Mouse (Mus musculus): ENCODE measurements around the gene H2afy. TPM values are rescaled to one million over a fixed set of nuclear protein-coding genes. Genes with fewer than 3 reads are reported as not detected.

Gene H2afy
- polyA plus RNA-seq, 1 experiment from 2014 or later: 311 TPM

DNA sequence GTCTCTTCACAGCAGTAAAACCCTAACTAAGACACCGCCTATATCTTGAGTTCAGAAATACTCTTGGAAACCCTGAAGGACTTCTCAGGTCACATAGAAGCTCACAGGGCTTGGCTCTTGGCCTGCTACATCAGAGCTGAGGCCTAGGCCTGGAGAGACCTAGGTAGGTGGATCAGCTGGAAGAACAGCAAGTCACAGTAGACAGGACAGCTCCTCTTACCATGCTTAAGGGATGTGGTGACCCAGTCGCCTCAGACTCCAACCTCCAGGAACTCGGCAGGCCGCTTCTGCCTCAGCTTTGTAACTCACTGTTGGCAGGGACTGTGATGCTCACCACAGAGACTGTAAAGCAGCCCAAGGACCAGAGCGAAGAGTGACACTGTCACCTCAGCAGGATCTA, 13.1 kb downstream of the H2afy start:
- WGBS: 98% methylated on average over 5 of the region's 5 CpGs
- Histone ChIP-seq H3K27me3 (replicated peaks) (no peaks in the 10 kb centered on the region), H3K27ac (no peak overlapping the region), H3K4me3 (replicated peaks) (no peak overlapping the region), H3K9ac (no peak overlapping the region), H3K9me3 (no peaks in the 10 kb centered on the region), H3K4me1 (0 out of 2 replicates have a peak, but pooled peaks cover 3% of the 10 kb centered on the region), H3K36me3 (peaks cover 57% of the 10 kb centered on the region), H3K4me2 (no peak overlapping the region)
- ATAC-seq (ENCODE audit: insufficient read depth, low FRiP score, low read depth): no peak

DNA sequence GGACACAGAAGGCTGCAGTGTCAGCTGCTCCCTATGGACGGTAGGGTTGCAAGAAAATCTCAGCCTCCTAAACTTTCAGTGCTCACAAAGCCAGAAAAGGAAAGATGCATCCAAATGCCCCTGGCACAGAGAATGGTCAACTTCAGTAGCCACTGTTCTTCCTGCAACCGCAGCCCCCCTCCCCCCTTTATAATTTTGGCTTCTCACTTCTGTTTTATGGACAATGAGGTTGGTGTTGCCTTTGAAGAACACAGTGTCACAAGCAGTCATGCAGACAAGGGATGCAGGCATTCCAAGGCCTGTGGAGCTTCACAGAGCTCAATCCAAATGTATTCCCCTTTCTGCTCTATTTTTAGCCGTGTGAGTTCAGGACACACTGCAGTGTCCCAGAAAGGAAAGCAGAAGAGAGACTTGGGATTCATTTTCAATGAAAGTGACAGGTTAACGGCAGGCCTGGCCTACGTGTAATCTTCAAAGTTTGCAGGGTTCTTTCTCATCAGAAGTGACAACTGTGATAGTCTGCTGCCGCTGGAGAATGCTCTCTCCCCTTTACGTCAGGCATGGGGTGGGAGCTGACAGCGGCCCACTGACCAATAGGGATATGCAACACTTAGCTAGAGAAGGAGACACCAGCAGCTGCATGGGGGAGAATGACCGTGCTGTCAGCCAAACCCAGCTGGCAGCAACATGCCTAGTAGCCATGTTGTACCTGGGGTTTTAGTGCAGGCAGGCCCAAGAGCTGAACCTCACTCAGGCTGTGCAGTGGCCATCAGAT, 18.0 kb downstream of the H2afy start:
- no peak overlapping the region for H3K9ac ChIP-seq

DNA sequence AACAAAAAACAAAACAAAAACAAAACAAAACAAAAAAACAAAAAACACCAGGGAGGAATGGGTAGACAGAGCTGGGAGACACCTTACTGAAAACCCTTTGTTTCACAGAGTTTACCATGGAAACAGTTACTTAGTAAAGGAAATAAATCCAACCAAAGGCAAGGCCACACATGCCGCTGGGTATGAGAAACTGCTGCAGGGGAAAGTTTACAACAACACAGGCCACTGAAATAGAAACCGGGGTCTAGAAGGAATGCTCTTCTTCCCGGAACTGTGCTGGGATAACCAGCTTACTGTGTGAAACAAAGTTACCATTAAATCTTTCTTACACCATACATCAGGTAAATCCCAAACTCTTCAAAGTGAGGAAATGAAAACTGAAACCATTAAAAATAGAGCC, 20.3 kb downstream of the H2afy start:
- Histone ChIP-seq H3K27ac (peak overlapping the region; percentile 73), H3K4me1 (peaks cover 64% of the 10 kb centered on the region), H3K9me3 (no peaks in the 10 kb centered on the region), H3K27me3 (replicated peaks) (no peaks in the 10 kb centered on the region), H3K36me3 (peaks cover 6% of the 10 kb centered on the region; the same call in 1 of the 2 replicates), H3K4me3 (replicated peaks) (no peak overlapping the region), H3K4me2 (no peak overlapping the region), H3K9ac (no peak overlapping the region)
- 28% methylated on average over 3 of the region's 3 CpGs for WGBS
- ATAC-seq (ENCODE audit: insufficient read depth, low FRiP score, low read depth): no peak

More for the DNA sequence above, 18.0 kb downstream of the H2afy start:
- Histone ChIP-seq H3K4me2 (no peak overlapping the region), H3K27me3 (replicated peaks) (no peaks in the 10 kb centered on the region), H3K9me3 (no peaks in the 10 kb centered on the region), H3K4me1 (peaks cover 42% of the 10 kb centered on the region), H3K36me3 (peaks cover 16% of the 10 kb centered on the region), H3K27ac (peak overlapping the region; percentile 42; the same call in 1 of the 2 replicates), H3K4me3 (replicated peaks) (no peak overlapping the region)
- ATAC-seq (ENCODE audit: insufficient read depth, low FRiP score, low read depth): no peak
- WGBS: 65% methylated on average over 9 of the region's 9 CpGs

DNA sequence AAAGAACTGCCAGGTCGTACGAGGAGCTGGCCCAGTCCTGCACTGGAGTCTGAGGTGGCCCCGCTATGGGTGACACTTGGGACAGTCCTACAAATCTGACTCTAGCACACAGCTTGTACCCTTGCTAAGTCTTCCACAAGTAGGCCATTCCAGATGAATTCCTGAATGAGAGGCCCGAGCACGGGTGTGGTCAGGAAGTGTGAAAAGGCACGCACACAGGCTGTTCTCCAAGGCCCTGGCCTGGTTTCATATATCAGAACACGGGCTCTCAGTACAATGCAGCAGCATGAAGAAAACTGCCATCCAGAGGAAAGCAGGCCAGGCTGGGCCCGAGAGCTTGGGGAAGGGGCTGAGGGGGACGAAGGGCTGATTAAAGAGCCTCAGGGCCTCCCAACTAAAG, 20.8 kb downstream of the H2afy start:
- Histone ChIP-seq H3K27me3 (replicated peaks) (no peaks in the 10 kb centered on the region), H3K4me2 (no peak overlapping the region), H3K4me3 (replicated peaks) (no peak overlapping the region), H3K27ac (peak overlapping the region; percentile 73), H3K36me3 (peaks cover 6% of the 10 kb centered on the region; the same call in 1 of the 2 replicates), H3K9ac (no peak overlapping the region), H3K9me3 (no peaks in the 10 kb centered on the region), H3K4me1 (peaks cover 69% of the 10 kb centered on the region)
- ATAC-seq (ENCODE audit: insufficient read depth, low FRiP score, low read depth): no peak
- WGBS: 32% methylated on average over 9 of the region's 9 CpGs

DNA sequence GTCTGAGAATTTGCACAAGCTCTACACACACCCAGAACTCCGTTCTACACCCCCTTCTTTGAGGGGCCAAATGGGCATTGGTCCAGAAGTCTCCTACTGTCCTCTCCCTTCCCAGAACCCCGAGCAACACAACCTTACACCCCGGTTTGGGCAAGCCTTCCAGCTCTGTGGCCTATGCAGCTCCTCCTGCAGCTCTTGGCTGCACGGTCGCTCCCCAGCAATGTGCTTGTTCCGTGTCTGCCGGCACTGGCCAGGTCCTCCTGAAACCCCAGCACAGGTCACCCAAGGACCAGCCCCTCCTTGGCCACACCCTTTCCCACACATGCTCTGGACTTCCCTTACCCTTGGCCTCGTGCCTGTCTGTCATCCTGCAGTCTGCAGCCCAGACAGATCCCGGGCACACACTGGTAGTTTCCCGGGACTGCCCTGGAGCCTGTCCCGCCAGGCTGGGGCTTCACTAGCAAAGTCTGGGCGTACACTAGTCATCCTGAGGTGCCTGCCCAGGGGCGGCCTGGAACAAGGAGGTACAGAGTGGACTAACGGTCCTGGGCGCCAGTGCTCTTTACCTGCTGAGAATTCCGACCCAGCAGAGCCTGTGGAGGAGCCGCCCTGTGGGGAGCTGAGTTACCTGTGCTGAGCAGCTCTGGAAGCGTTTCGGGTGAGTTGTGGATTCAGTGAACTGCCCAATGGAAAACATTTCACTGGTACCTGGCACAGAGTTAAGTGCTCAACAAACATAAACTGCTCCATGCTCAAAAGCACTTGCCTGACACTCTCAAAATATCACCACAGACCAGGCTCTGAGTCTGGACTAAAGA, 22.5 kb downstream of the H2afy start:
- H3K4me2 ChIP-seq: peak overlapping the region; percentile 1; the same call in 1 of the 2 replicates
- H3K27me3 ChIP-seq (replicated peaks): no peaks in the 10 kb centered on the region
- peaks cover 86% of the 10 kb centered on the region for H3K4me1 ChIP-seq
- no peak overlapping the region for H3K4me3 ChIP-seq (replicated peaks)
- H3K27ac ChIP-seq: peak overlapping the region; percentile 88
- H3K9ac ChIP-seq: no peak overlapping the region
- peaks cover 6% of the 10 kb centered on the region; the same call in 1 of the 2 replicates for H3K36me3 ChIP-seq
- peak; percentile 51 for ATAC-seq (ENCODE audit: insufficient read depth, low FRiP score, low read depth)
- no peaks in the 10 kb centered on the region for H3K9me3 ChIP-seq
- WGBS: 38% methylated on average over 19 of the region's 19 CpGs

DNA sequence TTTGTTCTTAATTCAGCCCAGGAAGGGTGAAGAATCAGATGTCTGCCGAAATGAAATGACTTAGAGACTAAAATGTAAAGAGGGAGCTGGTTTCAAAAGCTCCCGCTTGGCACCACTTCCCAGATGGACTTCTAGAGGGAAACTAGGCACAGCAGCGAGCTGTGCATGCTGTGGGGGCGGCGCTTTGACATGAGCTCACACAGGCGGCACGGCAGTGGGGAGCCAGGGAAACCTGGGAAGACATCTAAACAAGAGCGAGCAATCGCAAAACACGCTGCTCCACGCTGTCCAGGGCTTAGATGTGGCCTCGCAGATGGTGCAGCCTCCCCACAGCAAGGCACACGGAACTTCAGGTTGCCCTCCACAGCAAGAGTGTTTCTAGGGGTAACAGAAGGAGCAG, 23.2 kb downstream of the H2afy start:
- H3K27ac ChIP-seq: peak overlapping the region; percentile 88
- no peaks in the 10 kb centered on the region for H3K9me3 ChIP-seq
- no peak for ATAC-seq (ENCODE audit: insufficient read depth, low FRiP score, low read depth)
- no peak overlapping the region for H3K4me3 ChIP-seq (replicated peaks)
- no peaks in the 10 kb centered on the region for H3K27me3 ChIP-seq (replicated peaks)
- H3K36me3 ChIP-seq: peaks cover 6% of the 10 kb centered on the region; the same call in 1 of the 2 replicates
- peak overlapping the region; percentile 1; the same call in 1 of the 2 replicates for H3K4me2 ChIP-seq
- peaks cover 86% of the 10 kb centered on the region for H3K4me1 ChIP-seq
- WGBS: 44% methylated on average over 13 of the region's 13 CpGs
- no peak overlapping the region for H3K9ac ChIP-seq

DNA sequence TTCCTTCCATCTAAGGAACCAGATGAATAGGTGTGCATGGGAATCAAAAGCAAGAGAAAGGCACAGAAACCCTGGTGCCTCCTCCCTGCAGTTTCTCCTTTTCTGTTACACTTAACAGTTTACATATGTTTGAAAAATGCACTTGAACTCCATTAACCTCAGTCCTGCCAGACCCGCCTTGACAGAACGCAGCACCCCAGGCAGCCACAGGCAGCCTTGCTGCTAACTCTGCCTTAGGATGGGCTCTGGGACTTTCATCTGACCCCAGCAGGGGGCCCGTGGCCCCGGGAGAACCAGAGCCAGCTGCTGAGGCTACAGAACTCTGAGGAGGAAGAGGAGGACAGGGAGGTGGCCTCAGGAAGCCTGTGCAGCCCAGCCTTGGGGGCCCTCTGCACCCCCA, 23.7 kb downstream of the H2afy start:
- no peak overlapping the region for H3K9ac ChIP-seq
- H3K4me2 ChIP-seq: peak overlapping the region; percentile 25; the same call in 1 of the 2 replicates

DNA sequence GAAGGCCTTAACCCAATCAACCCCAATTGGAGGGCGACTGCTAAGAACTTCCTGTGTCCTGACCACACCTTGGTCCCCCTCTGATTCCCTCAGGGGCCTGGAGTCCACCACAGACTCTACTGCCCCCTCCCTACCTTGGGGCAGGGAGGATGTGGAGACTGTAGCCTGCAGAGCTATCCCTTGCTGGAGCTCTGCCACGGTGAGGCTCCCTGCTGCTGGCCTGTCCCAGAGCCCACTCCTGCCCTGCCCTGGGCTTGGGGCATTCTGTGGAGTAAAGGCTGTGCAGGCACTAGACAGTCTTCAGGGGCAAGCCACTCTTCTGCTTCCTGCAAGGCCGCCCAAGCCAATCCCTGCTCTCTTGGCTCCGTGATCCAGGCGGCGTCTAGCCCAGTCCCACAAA, 24.6 kb downstream of the H2afy start:
- H3K4me1 ChIP-seq: peaks cover 77% of the 10 kb centered on the region
- WGBS: 52% methylated on average over 6 of the region's 6 CpGs
- H3K36me3 ChIP-seq: no peaks in the 10 kb centered on the region
- no peak overlapping the region for H3K9ac ChIP-seq
- no peaks in the 10 kb centered on the region for H3K9me3 ChIP-seq
- H3K4me2 ChIP-seq: no peak overlapping the region
- H3K4me3 ChIP-seq (replicated peaks): no peak overlapping the region
- H3K27me3 ChIP-seq (replicated peaks): no peaks in the 10 kb centered on the region
- no peak for ATAC-seq (ENCODE audit: insufficient read depth, low FRiP score, low read depth)
- peak overlapping the region; percentile 88 for H3K27ac ChIP-seq

More for the DNA sequence above, 23.7 kb downstream of the H2afy start:
- Histone ChIP-seq H3K4me3 (replicated peaks) (no peak overlapping the region), H3K9me3 (no peaks in the 10 kb centered on the region), H3K36me3 (peaks cover 5% of the 10 kb centered on the region; the same call in 1 of the 2 replicates), H3K27me3 (replicated peaks) (no peaks in the 10 kb centered on the region), H3K27ac (peak overlapping the region; percentile 88), H3K4me1 (peaks cover 84% of the 10 kb centered on the region)
- ATAC-seq (ENCODE audit: insufficient read depth, low FRiP score, low read depth): peak; percentile 45; the same call in 1 of the 2 replicates
- WGBS: 19% methylated on average over 4 of the region's 4 CpGs

DNA sequence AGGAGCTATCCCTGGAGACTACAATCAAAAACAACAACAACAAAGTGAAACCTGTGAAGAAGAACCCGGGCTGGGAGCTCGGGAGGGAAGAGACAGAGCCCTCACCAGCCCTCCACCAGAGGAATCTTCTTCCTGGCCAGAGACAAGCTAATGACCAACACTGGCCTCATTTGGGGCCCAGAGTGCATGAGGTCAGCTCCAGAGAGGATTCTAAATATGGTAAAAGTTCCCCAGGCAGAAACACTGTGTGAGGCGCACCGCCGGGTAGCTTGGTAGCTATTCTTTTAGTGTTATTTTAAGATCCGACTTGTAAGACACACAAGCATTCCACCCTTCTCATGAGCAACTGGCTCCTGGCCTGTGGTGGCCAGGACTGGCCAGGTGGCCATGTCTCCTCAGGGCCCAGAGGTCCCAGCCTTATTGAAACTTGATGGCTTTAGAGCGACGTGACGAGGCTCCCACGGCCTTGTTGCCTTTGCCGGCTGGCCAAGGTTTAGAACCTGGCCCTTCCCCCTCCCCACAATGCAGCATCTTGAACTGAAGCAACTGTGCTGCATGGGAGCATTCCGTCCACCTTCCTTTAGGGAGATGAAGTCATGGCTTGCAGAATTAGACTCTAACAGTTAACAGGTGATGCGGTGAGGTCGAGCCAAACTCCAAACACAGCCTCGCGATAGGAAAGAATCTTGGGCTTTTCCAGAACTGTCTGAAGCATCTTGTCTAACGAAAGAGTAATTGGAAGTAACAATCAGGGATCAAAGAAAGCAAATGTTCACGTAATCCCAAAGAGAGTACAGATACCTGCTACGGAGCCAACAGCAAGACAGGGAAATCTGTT, 25.2 kb downstream of the H2afy start:
- 64% methylated on average over 19 of the region's 19 CpGs for WGBS
- no peak overlapping the region for H3K4me3 ChIP-seq (replicated peaks)
- no peak overlapping the region for H3K4me2 ChIP-seq
- H3K9me3 ChIP-seq: no peaks in the 10 kb centered on the region
- no peaks in the 10 kb centered on the region for H3K27me3 ChIP-seq (replicated peaks)
- no peak for ATAC-seq (ENCODE audit: insufficient read depth, low FRiP score, low read depth)
- H3K4me1 ChIP-seq: peaks cover 72% of the 10 kb centered on the region
- H3K9ac ChIP-seq: no peak overlapping the region; the same call in 1 of the 2 replicates
- H3K27ac ChIP-seq: peak overlapping the region; percentile 88
- H3K36me3 ChIP-seq: no peaks in the 10 kb centered on the region

DNA sequence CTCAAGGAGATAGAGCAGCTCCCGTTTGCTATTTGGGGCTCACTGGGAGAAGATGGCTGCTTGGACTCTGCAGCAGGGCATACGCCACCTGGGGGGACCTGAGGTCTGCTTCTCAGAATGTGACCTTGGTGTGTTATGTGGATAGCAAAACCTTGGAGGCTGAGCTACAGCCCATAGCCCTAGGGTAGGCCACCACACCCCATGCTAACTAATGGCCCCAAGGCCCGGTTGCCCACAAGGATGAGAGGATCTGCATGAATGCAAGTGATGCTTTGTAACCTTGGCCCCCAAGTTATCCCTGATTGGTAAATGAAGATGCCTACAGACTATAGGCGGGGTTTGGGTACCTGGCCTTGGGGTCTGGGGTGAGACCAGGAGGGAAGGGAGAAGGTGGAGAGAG, 26.5 kb downstream of the H2afy start:
- no peak overlapping the region for H3K9ac ChIP-seq
- whole genome bisulfite sequencing: 83% methylated on average over 4 of the region's 4 CpGs
- H3K4me3 ChIP-seq (replicated peaks): no peak overlapping the region
- H3K27ac ChIP-seq: peak overlapping the region; percentile 19
- H3K9me3 ChIP-seq: no peaks in the 10 kb centered on the region
- peaks cover 3% of the 10 kb centered on the region for H3K36me3 ChIP-seq
- H3K4me1 ChIP-seq: peaks cover 71% of the 10 kb centered on the region
- H3K4me2 ChIP-seq: no peak overlapping the region
- no peaks in the 10 kb centered on the region for H3K27me3 ChIP-seq (replicated peaks)
- ATAC-seq (ENCODE audit: insufficient read depth, low FRiP score, low read depth): no peak

DNA sequence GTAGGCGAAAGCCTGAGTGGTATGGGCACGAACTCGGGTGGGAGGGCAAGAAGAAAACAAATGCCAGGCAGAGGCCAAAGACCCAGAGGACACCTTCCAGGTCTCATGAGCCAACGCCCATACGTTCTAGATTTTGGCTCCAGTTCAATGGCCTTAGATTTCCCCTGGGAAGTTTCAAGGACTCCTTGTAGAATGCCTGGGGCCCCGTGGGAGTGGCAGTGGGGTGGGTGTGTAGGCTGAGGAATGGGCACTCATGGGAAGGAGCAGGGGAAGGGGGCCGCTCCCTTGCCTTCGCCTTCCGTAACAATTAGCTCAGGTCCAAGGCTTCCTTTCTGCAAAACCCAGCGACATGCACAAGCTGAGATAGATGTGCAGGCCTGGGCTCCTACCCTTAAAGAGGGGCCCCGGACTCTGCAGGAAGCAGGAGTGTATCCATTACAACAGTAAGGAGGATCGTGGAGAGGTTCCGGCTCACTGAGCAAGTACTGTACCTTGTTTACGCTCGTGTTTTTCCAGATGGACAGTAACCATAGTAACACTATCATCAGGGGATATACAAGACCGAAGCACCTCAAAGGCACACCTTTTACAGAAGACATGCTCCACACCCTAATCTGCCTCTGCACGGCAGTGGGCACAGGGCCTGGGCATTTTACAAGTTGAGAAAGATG, 27.2 kb downstream of the H2afy start:
- H3K9me3 ChIP-seq: no peaks in the 10 kb centered on the region
- H3K4me2 ChIP-seq: no peak overlapping the region
- no peak overlapping the region for H3K4me3 ChIP-seq (replicated peaks)
- ATAC-seq (ENCODE audit: insufficient read depth, low FRiP score, low read depth): no peak
- peaks cover 10% of the 10 kb centered on the region for H3K36me3 ChIP-seq
- H3K27me3 ChIP-seq (replicated peaks): no peaks in the 10 kb centered on the region
- WGBS: 49% methylated on average over 17 of the region's 17 CpGs
- H3K4me1 ChIP-seq: peaks cover 67% of the 10 kb centered on the region
- H3K27ac ChIP-seq: peak overlapping the region; percentile 19
- H3K9ac ChIP-seq: no peak overlapping the region

All from stomach, embryonic 15.5 days (tissue).